Mouse (Mus musculus): ENCODE results near the gene Lrp6.

The Lrp6 gene

DNA sequence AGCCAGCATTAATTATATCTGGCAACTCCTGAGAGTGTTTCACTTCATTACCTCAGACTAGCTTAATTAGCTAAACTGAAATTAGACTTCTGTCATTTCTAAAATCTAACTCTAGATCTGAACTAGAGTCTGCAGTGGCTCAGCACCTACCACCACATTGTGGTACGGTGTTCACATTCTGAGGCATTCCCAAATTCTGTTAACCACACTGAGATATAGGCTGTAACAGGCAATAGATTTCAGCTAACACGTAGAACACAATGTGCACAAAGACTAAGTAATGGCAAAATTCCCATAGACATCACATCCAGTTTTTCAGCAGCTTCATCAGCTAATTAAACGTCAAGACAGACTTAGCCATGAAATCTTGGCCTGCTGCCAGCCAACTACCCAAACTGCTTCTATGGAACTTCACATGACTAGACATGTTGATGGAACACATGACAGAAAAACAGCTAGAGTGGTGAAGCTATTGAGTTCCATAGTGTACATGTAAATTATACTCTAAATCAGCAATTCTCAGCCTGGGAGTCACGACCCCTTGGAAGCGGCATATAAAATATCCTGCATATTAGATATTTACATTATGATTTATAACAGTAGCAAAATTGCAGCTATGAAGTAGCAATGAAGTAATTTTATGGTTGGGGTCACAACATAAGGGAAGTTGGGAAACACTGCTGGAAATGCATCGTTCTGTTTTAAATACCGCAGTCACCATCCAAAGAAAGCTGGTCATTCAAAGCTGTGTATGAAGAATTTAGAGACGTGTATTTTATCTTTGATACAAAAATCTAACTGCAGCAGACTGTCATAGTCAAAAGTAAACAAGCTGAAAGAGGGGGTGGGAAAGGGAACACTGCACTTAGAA, 71.7 kb downstream of the Lrp6 start:
- DNase-seq (ENCODE audit: low spot score) = no peak

- DNase-seq (ENCODE audit: low spot score) = no peak
These were observed 77.1 kb downstream of the Lrp6 start for GRCm38 (mm10) chr6:134489637-134490036.

GRCm38 (mm10) chr6:134489130-134489529, 77.6 kb downstream of the Lrp6 start:
- DNase-seq (ENCODE audit: low spot score) = no peak

DNA sequence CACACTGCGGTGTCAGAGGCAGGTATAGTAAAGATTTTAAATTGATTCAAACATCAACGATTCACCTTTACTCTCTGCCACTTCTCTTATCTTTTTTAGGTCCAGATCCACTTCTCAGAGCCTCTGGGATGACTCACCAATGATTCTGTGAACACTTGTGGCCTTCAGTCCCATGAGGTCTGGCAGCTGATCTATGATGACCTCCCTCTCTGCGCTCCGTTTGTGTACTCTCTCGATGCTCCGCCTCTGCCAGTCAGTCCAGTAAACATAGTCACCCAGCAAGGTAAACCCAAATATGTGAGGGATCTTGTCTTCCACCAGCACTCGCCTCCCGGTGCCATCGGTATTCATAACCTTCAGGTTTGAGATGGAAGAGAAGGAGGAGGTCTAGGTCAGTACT, 80.4 kb downstream of the Lrp6 start:
- DNase-seq (ENCODE audit: low spot score) = no peak

DNA sequence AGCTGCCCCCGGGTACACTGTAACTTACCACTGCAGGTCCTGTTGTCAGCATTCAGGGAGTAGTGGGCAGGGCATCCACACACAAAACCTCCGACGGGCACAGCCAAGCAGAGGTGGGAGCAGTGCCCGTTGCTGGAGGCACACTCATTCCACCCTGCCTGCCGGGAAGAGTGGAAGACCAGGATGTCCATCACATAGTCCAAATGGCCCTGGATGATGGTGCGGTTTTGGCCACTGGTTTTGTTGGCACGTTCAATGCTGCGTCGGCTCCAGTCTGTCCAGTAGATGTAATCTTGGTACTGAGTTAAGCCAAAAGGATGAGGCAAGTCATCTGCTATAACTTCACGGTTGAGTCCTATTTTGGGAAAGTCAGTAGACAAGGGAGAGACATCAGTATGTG, 87.3 kb downstream of the Lrp6 start:
- no peak for DNase-seq (ENCODE audit: low spot score)

GRCm38 (mm10) chr6:134473143-134473561, 93.6 kb downstream of the Lrp6 start:
- peak; percentile 26 for DNase-seq (ENCODE audit: low spot score)

GRCm38 (mm10) chr6:134470857-134471256, 95.9 kb downstream of the Lrp6 start:
- DNase-seq (ENCODE audit: low spot score) = no peak

- no peak for DNase-seq (ENCODE audit: low spot score)
These were observed 97.5 kb downstream of the Lrp6 start for GRCm38 (mm10) chr6:134469297-134469696.

- no peak for DNase-seq (ENCODE audit: low spot score)
These were observed 100.0 kb downstream of the Lrp6 start for GRCm38 (mm10) chr6:134466671-134467229.

DNA sequence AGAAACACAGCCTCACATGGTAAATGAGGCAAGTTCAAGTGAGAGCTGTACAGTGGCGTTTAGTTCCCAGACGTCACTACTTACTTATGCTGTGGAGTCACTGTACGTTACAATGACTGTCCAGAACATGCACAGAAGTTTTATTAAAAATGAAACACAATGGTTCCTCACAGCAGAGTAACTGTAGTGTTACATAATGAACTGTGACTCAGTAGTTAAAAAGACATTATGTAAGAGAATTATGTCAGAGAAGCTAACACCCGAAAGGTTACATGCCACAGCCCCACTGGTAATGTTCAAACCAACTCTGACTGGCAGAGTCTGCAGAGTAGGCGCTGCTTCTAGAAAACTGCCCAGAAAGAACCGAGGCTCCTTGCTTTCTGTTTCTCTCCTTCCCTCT, 105.6 kb downstream of the Lrp6 start:
- no peak for DNase-seq (ENCODE audit: low spot score)

GRCm38 (mm10) chr6:134458376-134458775, 108.4 kb downstream of the Lrp6 start:
- DNase-seq (ENCODE audit: low spot score) = no peak

DNA sequence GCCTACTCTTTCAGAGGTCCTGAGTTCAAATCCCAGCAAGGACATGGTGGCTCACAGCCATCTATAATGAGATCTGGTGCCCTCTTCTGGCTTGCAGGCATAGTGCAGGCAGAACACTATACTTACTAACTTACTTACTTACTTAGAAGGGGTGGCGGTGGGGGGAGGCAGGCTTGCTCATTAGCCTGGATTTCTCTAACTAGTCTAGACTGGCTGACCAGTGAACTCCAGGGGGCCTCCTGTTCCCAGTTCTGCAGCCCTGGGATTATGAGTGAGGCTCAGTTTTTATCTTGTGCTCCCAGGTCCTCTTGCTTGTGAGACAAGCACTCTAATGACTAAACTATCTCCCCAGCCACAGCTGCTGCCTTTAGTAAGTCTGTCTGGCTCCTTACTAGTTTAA, 112.7 kb downstream of the Lrp6 start:
- peak; percentile 48 for DNase-seq (ENCODE audit: low spot score)

DNA sequence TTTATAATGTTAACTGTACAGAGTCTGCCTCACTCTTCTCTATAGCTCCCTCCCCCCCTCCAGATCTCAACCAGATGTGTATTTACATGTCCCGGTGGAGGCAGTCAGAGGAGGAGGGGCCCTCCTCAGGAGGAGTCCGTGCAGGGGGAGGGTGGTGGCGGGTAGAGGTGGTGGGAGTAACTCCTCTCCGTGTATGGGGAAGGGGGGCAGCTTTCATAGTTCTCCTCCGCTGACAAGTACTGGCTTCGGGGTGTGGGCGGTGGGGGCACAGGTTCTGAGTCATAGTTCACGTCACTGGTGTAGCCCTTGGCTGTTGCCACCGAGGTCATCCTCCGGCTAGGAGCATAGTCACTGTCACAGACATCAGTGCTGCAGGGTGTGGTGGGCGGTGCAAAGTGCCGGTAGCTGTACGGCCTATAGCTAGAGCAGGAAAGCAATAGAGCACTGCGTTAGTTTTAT, 116.1 kb downstream of the Lrp6 start:
- DNase-seq (ENCODE audit: low spot score) = peak; percentile 68

DNA sequence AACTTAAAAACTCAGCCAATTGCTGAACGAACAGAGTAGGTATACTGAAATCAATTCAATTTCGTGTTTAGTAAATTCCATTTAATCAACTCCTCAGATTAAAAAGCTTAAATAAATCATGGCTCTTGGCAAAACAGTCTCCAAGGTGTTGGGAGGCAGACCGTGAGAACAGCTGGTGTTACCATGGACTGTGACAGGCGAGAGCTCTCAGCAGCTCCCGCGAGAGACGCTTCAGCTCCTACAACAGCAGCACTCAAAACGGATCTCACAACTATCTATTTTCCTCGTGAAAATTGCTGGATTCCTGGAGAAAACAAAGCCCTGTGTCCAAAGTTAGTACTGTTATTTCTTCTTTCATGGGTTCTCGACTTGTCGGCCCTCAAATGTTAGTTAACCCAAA, 116.8 kb downstream of the Lrp6 start:
- DNase-seq (ENCODE audit: low spot score) = peak; percentile 28

GRCm38 (mm10) chr6:134448451-134448850, 118.3 kb downstream of the Lrp6 start:
- no peak for DNase-seq (ENCODE audit: low spot score)

DNA sequence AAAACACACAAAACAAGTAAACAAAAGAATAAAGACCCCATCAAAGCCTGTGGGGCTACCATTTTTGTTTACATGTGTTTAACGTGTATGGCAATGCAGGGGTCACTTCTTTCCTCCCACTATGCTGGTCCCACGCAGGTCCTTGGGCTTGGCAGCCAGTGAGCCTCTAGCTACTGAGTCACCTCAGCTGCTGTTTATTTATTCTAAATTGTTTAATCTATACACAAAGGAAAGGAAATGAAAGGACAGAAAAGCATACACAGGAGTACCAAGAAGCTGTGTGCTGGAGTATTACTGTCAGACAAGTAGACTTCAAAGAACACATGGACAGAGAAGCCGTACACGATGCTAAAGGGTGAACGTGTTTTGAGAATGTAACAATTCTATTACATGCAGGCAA, 122.8 kb downstream of the Lrp6 start:
- DNase-seq (ENCODE audit: low spot score) = no peak

GRCm38 (mm10) chr6:134443198-134443904, 123.4 kb downstream of the Lrp6 start:
- no peak for DNase-seq (ENCODE audit: low spot score)

GRCm38 (mm10) chr6:134442219-134442618, 124.5 kb downstream of the Lrp6 start:
- DNase-seq (ENCODE audit: low spot score) = no peak

DNA sequence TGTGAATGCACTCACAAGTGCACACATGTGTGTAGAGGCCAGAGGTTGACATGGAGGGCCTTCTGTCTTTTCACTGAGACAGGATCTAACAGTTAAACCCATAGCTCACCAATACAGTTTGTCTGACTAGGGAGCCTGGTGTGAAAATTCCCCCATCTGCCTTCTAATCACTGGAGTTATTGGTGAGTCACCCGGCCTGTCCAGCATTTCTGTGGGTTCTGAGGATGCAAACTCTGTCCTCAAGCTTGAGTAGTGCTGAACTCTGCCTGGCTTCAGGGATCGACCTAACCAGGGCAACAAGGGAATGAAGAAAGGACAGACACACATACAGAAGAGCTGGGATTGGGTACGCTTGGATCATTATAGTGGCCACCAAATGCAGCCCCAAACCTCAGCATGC, 125.0 kb downstream of the Lrp6 start:
- DNase-seq (ENCODE audit: low spot score) = no peak

GRCm38 (mm10) chr6:134440023-134440422, 126.7 kb downstream of the Lrp6 start:
- DNase-seq (ENCODE audit: low spot score) = peak; percentile 58

- peak; percentile 71 for DNase-seq (ENCODE audit: low spot score)
These were observed 127.3 kb downstream of the Lrp6 start for GRCm38 (mm10) chr6:134439401-134440021.

DNA sequence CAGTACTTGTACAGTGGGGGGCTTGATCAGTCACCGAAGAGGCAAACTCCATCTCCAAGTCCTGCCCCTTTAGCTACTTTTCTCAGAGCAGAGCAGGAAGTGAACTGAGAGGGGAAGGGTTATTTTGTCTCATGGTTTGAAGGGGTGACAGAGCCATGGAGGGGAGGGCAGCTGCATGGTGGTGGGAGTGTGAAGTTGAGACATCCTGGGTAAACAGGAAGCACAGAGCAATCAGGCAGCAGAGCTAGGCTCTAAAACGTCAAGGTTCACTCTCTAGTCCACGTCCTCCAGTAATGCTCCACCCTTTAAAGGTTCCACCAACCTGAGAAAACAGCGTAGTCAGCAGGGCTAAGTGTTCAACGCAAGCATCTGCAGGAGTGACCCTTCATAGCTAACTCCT, 129.8 kb downstream of the Lrp6 start:
- DNase-seq (ENCODE audit: low spot score) = no peak
